Mouse (Mus musculus): ENCODE measurements around the gene Gria4. TPM values are rescaled to one million over a fixed set of nuclear protein-coding genes. Genes with fewer than 3 reads are reported as not detected.
A peak's percentile ranks its signal among the peaks of the same experiment; 100 is the strongest.

Gria4 gene
- total and polyA plus RNA-seq, 2 experiments from 2014 or later, result 37.2 to 121 TPM

GRCm38 (mm10) chr9:4555415-4555959 lies 240.5 kb downstream of the Gria4 start:
- no peak for TF ChIP-seq CTCF (IDR thresholded peaks at IDR 0.05)
- Histone ChIP-seq H3K4me1 (ENCODE audit: insufficient read depth, low read length) (no peaks in the 10 kb centered on the region), H3K4me3 (ENCODE audit: low read depth, low read length) (no peak overlapping the region), H3K36me3 (ENCODE audit: insufficient read depth, low read length) (no peaks in the 10 kb centered on the region), H3K9ac (replicated peaks; ENCODE audit: low read length, poor library complexity, severe bottlenecking) (no peak overlapping the region), H3K4me2 (ENCODE audit: low read depth, low read length, poor library complexity, severe bottlenecking) (no peak overlapping the region), H3K27ac (ENCODE audit: low read depth, low read length) (no peak overlapping the region), H3K9me3 (ENCODE audit: low read length) (no peaks in the 10 kb centered on the region), H3K27me3 (ENCODE audit: insufficient read depth, low read length) (no peaks in the 10 kb centered on the region)
- peak; percentile 3 for DNase-seq (ENCODE audit: low spot score)
- WGBS, result 45% methylated on average over 4 of the region's 4 CpGs
- no peak for ATAC-seq (ENCODE audit: low FRiP score)

- H3K27ac ChIP-seq (ENCODE audit: low read depth, low read length), result no peak overlapping the region
- DNase-seq (ENCODE audit: low spot score), result no peak
- WGBS, result 80% methylated on average over 1 of the region's 1 CpGs
- H3K9ac ChIP-seq (replicated peaks; ENCODE audit: low read length, poor library complexity, severe bottlenecking), result no peak overlapping the region
- H3K27me3 ChIP-seq (ENCODE audit: insufficient read depth, low read length), result no peaks in the 10 kb centered on the region
- ATAC-seq (ENCODE audit: low FRiP score), result no peak
- H3K4me2 ChIP-seq (ENCODE audit: low read depth, low read length, poor library complexity, severe bottlenecking), result no peak overlapping the region
- no peak overlapping the region for H3K4me3 ChIP-seq (ENCODE audit: low read depth, low read length)
- TF ChIP-seq CTCF (IDR thresholded peaks at IDR 0.05), result no peak
- H3K36me3 ChIP-seq (ENCODE audit: insufficient read depth, low read length), result no peaks in the 10 kb centered on the region
- H3K4me1 ChIP-seq (ENCODE audit: insufficient read depth, low read length), result no peaks in the 10 kb centered on the region
- H3K9me3 ChIP-seq (ENCODE audit: low read length), result no peaks in the 10 kb centered on the region
Measured at GRCm38 (mm10) chr9:4539218-4539617, 256.8 kb downstream of the Gria4 start.

GRCm38 (mm10) chr9:4536514-4537150 lies 259.4 kb downstream of the Gria4 start:
- peak; percentile 75 for TF ChIP-seq CTCF (IDR thresholded peaks at IDR 0.05)
- no peak overlapping the region for H3K27ac ChIP-seq (ENCODE audit: low read depth, low read length)
- DNase-seq (ENCODE audit: low spot score) (peak; percentile 79), ATAC-seq (ENCODE audit: low FRiP score) (no peak)
- H3K4me1 ChIP-seq (ENCODE audit: insufficient read depth, low read length), result no peaks in the 10 kb centered on the region
- H3K27me3 ChIP-seq (ENCODE audit: insufficient read depth, low read length), result no peaks in the 10 kb centered on the region
- H3K4me2 ChIP-seq (ENCODE audit: low read depth, low read length, poor library complexity, severe bottlenecking), result no peak overlapping the region
- 95% methylated on average over 6 of the region's 6 CpGs for WGBS
- no peaks in the 10 kb centered on the region for H3K36me3 ChIP-seq (ENCODE audit: insufficient read depth, low read length)
- H3K9ac ChIP-seq (replicated peaks; ENCODE audit: low read length, poor library complexity, severe bottlenecking), result no peak overlapping the region
- no peaks in the 10 kb centered on the region for H3K9me3 ChIP-seq (ENCODE audit: low read length)
- no peak overlapping the region for H3K4me3 ChIP-seq (ENCODE audit: low read depth, low read length)

GRCm38 (mm10) chr9:4514563-4514885 lies 281.5 kb downstream of the Gria4 start:
- no peak overlapping the region for H3K9ac ChIP-seq (replicated peaks; ENCODE audit: low read length, poor library complexity, severe bottlenecking)
- ATAC-seq (ENCODE audit: low FRiP score), result peak; percentile 68

GRCm38 (mm10) chr9:4513796-4514562 lies 282.1 kb downstream of the Gria4 start:
- Histone ChIP-seq H3K4me1 (ENCODE audit: insufficient read depth, low read length) (no peaks in the 10 kb centered on the region), H3K36me3 (ENCODE audit: insufficient read depth, low read length) (no peaks in the 10 kb centered on the region), H3K9ac (replicated peaks; ENCODE audit: low read length, poor library complexity, severe bottlenecking) (no peak overlapping the region), H3K4me2 (ENCODE audit: low read depth, low read length, poor library complexity, severe bottlenecking) (no peak overlapping the region), H3K27ac (ENCODE audit: low read depth, low read length) (peak overlapping the region; percentile 44), H3K27me3 (ENCODE audit: insufficient read depth, low read length) (no peaks in the 10 kb centered on the region), H3K9me3 (ENCODE audit: low read length) (no peaks in the 10 kb centered on the region), H3K4me3 (ENCODE audit: low read depth, low read length) (no peak overlapping the region)
- peak; percentile 31; the same call in 1 of the 2 replicates for ATAC-seq (ENCODE audit: low FRiP score)
- peak; percentile 18 for DNase-seq (ENCODE audit: low spot score)
- no peak for TF ChIP-seq CTCF (IDR thresholded peaks at IDR 0.05)

More at GRCm38 (mm10) chr9:4514563-4514885, 281.5 kb downstream of the Gria4 start:
- Histone ChIP-seq H3K4me2 (ENCODE audit: low read depth, low read length, poor library complexity, severe bottlenecking) (no peak overlapping the region), H3K27ac (ENCODE audit: low read depth, low read length) (peak overlapping the region; percentile 44), H3K36me3 (ENCODE audit: insufficient read depth, low read length) (no peaks in the 10 kb centered on the region), H3K9me3 (ENCODE audit: low read length) (no peaks in the 10 kb centered on the region), H3K27me3 (ENCODE audit: insufficient read depth, low read length) (no peaks in the 10 kb centered on the region), H3K4me1 (ENCODE audit: insufficient read depth, low read length) (no peaks in the 10 kb centered on the region), H3K4me3 (ENCODE audit: low read depth, low read length) (no peak overlapping the region)
- TF ChIP-seq CTCF (IDR thresholded peaks at IDR 0.05), result no peak
- peak; percentile 48 for DNase-seq (ENCODE audit: low spot score)
- WGBS, result 83% methylated on average over 1 of the region's 1 CpGs

- H3K27me3 ChIP-seq (ENCODE audit: insufficient read depth, low read length), result no peaks in the 10 kb centered on the region
- DNase-seq (ENCODE audit: low spot score), result no peak
- ATAC-seq (ENCODE audit: low FRiP score), result no peak
- no peak overlapping the region for H3K27ac ChIP-seq (ENCODE audit: low read depth, low read length)
- no peaks in the 10 kb centered on the region for H3K4me1 ChIP-seq (ENCODE audit: insufficient read depth, low read length)
- H3K4me3 ChIP-seq (ENCODE audit: low read depth, low read length), result no peak overlapping the region
- TF ChIP-seq CTCF (IDR thresholded peaks at IDR 0.05), result no peak
- no peaks in the 10 kb centered on the region for H3K36me3 ChIP-seq (ENCODE audit: insufficient read depth, low read length)
- WGBS, result 94% methylated on average over 3 of the region's 3 CpGs
- H3K9me3 ChIP-seq (ENCODE audit: low read length), result no peaks in the 10 kb centered on the region
- no peak overlapping the region for H3K9ac ChIP-seq (replicated peaks; ENCODE audit: low read length, poor library complexity, severe bottlenecking)
- H3K4me2 ChIP-seq (ENCODE audit: low read depth, low read length, poor library complexity, severe bottlenecking), result no peak overlapping the region
Measured at GRCm38 (mm10) chr9:4506086-4506485, 289.9 kb downstream of the Gria4 start.
